Mouse (Mus musculus): ENCODE data around the gene Acoxl. TPM values are rescaled to one million over a fixed set of nuclear protein-coding genes. Genes with fewer than 3 reads are reported as not detected.
A peak's percentile ranks its signal among the peaks of the same experiment; 100 is the strongest.

Acoxl gene
- polyA plus RNA-seq, 1 experiment from 2014 or later = 0.11 TPM

GRCm38 (mm10) chr2:128078859-128079258, 240.2 kb downstream of the Acoxl start:
- Histone ChIP-seq H3K27me3 (ENCODE audit: control insufficient read depth, insufficient read depth, low read length) (0 out of 2 replicates have a peak, but pooled peaks cover 5% of the 10 kb centered on the region), H3K27ac (ENCODE audit: low read depth, low read length) (no peak overlapping the region), H3K9ac (ENCODE audit: low read depth, low read length) (no peak overlapping the region), H3K4me2 (no peak overlapping the region), H3K4me3 (ENCODE audit: low read depth, low read length) (no peak overlapping the region), H3K36me3 (ENCODE audit: control insufficient read depth, insufficient read depth, low read length) (no peaks in the 10 kb centered on the region), H3K9me3 (replicated peaks; ENCODE audit: control insufficient read depth, low read length) (no peaks in the 10 kb centered on the region), H3K4me1 (ENCODE audit: control insufficient read depth, insufficient read depth, low read length) (no peaks in the 10 kb centered on the region; the same call in 1 of the 2 replicates)
- no peak for ATAC-seq (replicated peaks; ENCODE audit: insufficient number of reproducible peaks, low FRiP score, low TSS enrichment)
- WGBS (ENCODE audit: insufficient replicate concordance) = 34% methylated on average over 5 of the region's 5 CpGs

DNA sequence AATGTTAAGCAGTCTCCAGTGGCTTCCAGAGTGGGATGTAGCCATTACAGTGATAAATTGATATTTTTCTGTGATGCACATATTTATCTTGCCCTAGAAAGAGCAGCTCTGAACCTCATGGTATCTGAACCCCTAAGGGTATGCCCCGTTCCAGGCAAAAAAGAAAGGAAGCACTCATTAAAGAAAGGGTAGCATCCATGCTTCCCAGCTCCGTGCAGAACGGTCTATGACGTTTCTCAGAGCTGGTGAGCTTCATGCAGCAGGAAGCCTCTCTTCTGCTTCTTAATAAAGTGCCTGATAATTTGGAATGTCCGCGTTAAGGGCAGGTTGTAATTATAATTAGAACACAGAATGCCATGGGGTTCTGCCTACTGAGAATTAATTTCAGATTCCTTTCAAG, 240.6 kb downstream of the Acoxl start:
- no peaks in the 10 kb centered on the region for H3K9me3 ChIP-seq (replicated peaks; ENCODE audit: control insufficient read depth, low read length)

GRCm38 (mm10) chr2:128083844-128084243, 245.2 kb downstream of the Acoxl start:
- no peak overlapping the region for H3K4me3 ChIP-seq (ENCODE audit: low read depth, low read length)
- H3K36me3 ChIP-seq (ENCODE audit: control insufficient read depth, insufficient read depth, low read length) = no peaks in the 10 kb centered on the region
- no peaks in the 10 kb centered on the region for H3K9me3 ChIP-seq (replicated peaks; ENCODE audit: control insufficient read depth, low read length)
- H3K27me3 ChIP-seq (ENCODE audit: control insufficient read depth, insufficient read depth, low read length) = no peaks in the 10 kb centered on the region
- ATAC-seq (replicated peaks; ENCODE audit: insufficient number of reproducible peaks, low FRiP score, low TSS enrichment) = no peak
- H3K27ac ChIP-seq (ENCODE audit: low read depth, low read length) = no peak overlapping the region
- no peak overlapping the region for H3K9ac ChIP-seq (ENCODE audit: low read depth, low read length)
- peaks cover 13% of the 10 kb centered on the region for H3K4me1 ChIP-seq (ENCODE audit: control insufficient read depth, insufficient read depth, low read length)
- no peak overlapping the region for H3K4me2 ChIP-seq
- WGBS (ENCODE audit: insufficient replicate concordance) = 9% methylated on average over 3 of the region's 3 CpGs

More for the DNA sequence above, 240.6 kb downstream of the Acoxl start:
- Histone ChIP-seq H3K4me3 (ENCODE audit: low read depth, low read length) (no peak overlapping the region), H3K36me3 (ENCODE audit: control insufficient read depth, insufficient read depth, low read length) (no peaks in the 10 kb centered on the region), H3K4me1 (ENCODE audit: control insufficient read depth, insufficient read depth, low read length) (no peaks in the 10 kb centered on the region; the same call in 1 of the 2 replicates), H3K4me2 (no peak overlapping the region), H3K27ac (ENCODE audit: low read depth, low read length) (no peak overlapping the region), H3K27me3 (ENCODE audit: control insufficient read depth, insufficient read depth, low read length) (0 out of 2 replicates have a peak, but pooled peaks cover 5% of the 10 kb centered on the region), H3K9ac (ENCODE audit: low read depth, low read length) (no peak overlapping the region)
- ATAC-seq (replicated peaks; ENCODE audit: insufficient number of reproducible peaks, low FRiP score, low TSS enrichment) = no peak
- 67% methylated on average over 6 of the region's 6 CpGs for WGBS (ENCODE audit: insufficient replicate concordance)

DNA sequence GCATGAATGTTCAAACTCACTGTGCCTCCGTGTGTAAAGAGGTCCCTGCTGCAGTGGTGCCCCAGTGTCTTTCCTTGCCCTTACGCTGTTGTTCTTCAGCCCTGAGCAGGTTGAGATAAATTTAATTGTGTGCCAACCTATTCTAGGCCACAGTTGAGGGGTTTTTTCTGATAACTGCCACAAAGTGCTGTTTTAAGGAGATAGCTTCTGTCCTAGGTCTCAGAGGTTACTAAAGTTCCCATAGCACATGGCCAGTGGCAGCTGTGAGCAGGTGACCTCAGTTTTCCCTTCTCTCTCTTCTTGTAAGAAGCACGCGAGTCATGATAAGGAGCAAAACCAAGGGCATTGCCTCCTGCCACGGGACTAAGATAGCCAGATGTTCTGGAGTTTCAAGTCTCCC, 245.9 kb downstream of the Acoxl start:
- H3K4me2 ChIP-seq = no peak overlapping the region
- 36% methylated on average over 5 of the region's 5 CpGs for WGBS (ENCODE audit: insufficient replicate concordance)
- no peak overlapping the region for H3K9ac ChIP-seq (ENCODE audit: low read depth, low read length)
- no peaks in the 10 kb centered on the region for H3K27me3 ChIP-seq (ENCODE audit: control insufficient read depth, insufficient read depth, low read length)
- no peak overlapping the region for H3K27ac ChIP-seq (ENCODE audit: low read depth, low read length)
- H3K36me3 ChIP-seq (ENCODE audit: control insufficient read depth, insufficient read depth, low read length) = no peaks in the 10 kb centered on the region
- H3K9me3 ChIP-seq (replicated peaks; ENCODE audit: control insufficient read depth, low read length) = no peaks in the 10 kb centered on the region
- peaks cover 13% of the 10 kb centered on the region for H3K4me1 ChIP-seq (ENCODE audit: control insufficient read depth, insufficient read depth, low read length)
- H3K4me3 ChIP-seq (ENCODE audit: low read depth, low read length) = no peak overlapping the region
- no peak for ATAC-seq (replicated peaks; ENCODE audit: insufficient number of reproducible peaks, low FRiP score, low TSS enrichment)

DNA sequence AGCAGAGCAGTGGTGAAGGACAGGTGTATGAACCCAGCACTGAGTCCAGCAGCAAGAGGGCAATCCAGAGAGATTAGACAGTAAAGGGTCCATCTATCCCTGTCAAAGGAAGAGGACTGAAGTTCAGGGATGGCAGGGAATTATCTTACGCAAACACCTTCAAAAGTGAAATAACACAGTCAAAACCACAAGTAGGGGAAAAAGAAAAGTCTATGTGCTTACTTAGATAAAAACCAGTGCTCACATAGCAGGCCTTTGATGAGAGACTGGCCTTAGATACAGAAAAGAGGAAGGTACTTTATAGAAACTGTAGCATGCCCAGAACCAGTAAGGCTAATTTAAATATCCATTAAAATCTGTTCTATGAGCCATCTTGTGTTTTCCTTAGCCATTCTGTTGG, 246.8 kb downstream of the Acoxl start:
- H3K9me3 ChIP-seq (replicated peaks; ENCODE audit: control insufficient read depth, low read length) = no peaks in the 10 kb centered on the region
- no peak overlapping the region for H3K4me2 ChIP-seq
- H3K4me1 ChIP-seq (ENCODE audit: control insufficient read depth, insufficient read depth, low read length) = peaks cover 13% of the 10 kb centered on the region
- H3K27me3 ChIP-seq (ENCODE audit: control insufficient read depth, insufficient read depth, low read length) = no peaks in the 10 kb centered on the region
- 93% methylated on average over 1 of the region's 1 CpGs for WGBS (ENCODE audit: insufficient replicate concordance)
- no peak for ATAC-seq (replicated peaks; ENCODE audit: insufficient number of reproducible peaks, low FRiP score, low TSS enrichment)
- H3K9ac ChIP-seq (ENCODE audit: low read depth, low read length) = no peak overlapping the region
- H3K36me3 ChIP-seq (ENCODE audit: control insufficient read depth, insufficient read depth, low read length) = no peaks in the 10 kb centered on the region
- no peak overlapping the region for H3K4me3 ChIP-seq (ENCODE audit: low read depth, low read length)
- H3K27ac ChIP-seq (ENCODE audit: low read depth, low read length) = no peak overlapping the region

GRCm38 (mm10) chr2:128086301-128086886, 247.7 kb downstream of the Acoxl start:
- no peaks in the 10 kb centered on the region for H3K36me3 ChIP-seq (ENCODE audit: control insufficient read depth, insufficient read depth, low read length)
- no peaks in the 10 kb centered on the region for H3K27me3 ChIP-seq (ENCODE audit: control insufficient read depth, insufficient read depth, low read length)
- H3K4me1 ChIP-seq (ENCODE audit: control insufficient read depth, insufficient read depth, low read length) = peaks cover 13% of the 10 kb centered on the region
- no peak overlapping the region for H3K4me3 ChIP-seq (ENCODE audit: low read depth, low read length)
- WGBS (ENCODE audit: insufficient replicate concordance) = 42% methylated on average over 14 of the region's 14 CpGs
- no peak for ATAC-seq (replicated peaks; ENCODE audit: insufficient number of reproducible peaks, low FRiP score, low TSS enrichment)
- peak overlapping the region; percentile 16; the same call in 1 of the 2 replicates for H3K4me2 ChIP-seq
- no peaks in the 10 kb centered on the region for H3K9me3 ChIP-seq (replicated peaks; ENCODE audit: control insufficient read depth, low read length)
- H3K9ac ChIP-seq (ENCODE audit: low read depth, low read length) = no peak overlapping the region
- no peak overlapping the region for H3K27ac ChIP-seq (ENCODE audit: low read depth, low read length)

DNA sequence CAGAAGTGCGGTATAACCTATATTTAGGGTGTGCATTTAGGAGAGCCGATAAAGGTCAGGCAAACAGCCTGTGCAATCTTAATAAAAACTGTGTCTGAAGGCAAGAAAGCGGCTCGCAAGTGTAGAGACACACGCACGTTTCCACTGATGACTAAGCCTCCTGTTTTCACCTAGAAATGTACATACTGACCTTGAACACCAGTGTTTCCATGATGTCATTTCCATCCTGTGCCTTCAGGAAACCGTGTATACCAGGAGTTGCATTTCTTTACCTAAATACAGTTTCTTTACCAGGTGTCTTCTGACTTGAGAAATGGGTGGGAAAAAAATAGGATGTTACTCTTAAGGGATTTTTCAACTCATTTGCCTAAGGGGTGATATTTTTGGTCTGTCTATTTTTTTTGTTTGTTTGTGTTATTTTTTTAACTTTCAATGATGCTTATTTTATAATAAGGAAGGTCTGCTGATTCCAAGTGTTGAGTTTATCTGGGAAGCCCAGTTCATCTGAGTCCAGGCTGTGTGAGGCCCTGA, 248.4 kb downstream of the Acoxl start:
- 32% methylated on average over 7 of the region's 7 CpGs for WGBS (ENCODE audit: insufficient replicate concordance)
- peak overlapping the region; percentile 36; the same call in 1 of the 2 replicates for H3K27ac ChIP-seq (ENCODE audit: low read depth, low read length)

GRCm38 (mm10) chr2:128087798-128088545, 249.3 kb downstream of the Acoxl start:
- 0 out of 2 replicates have a peak, but pooled peaks cover 2% of the 10 kb centered on the region for H3K27me3 ChIP-seq (ENCODE audit: control insufficient read depth, insufficient read depth, low read length)

More for the DNA sequence above, 248.4 kb downstream of the Acoxl start:
- H3K36me3 ChIP-seq (ENCODE audit: control insufficient read depth, insufficient read depth, low read length) = no peaks in the 10 kb centered on the region
- H3K4me3 ChIP-seq (ENCODE audit: low read depth, low read length) = no peak overlapping the region
- no peak overlapping the region for H3K9ac ChIP-seq (ENCODE audit: low read depth, low read length)
- H3K4me1 ChIP-seq (ENCODE audit: control insufficient read depth, insufficient read depth, low read length) = peaks cover 13% of the 10 kb centered on the region
- peak overlapping the region; percentile 16; the same call in 1 of the 2 replicates for H3K4me2 ChIP-seq
- ATAC-seq (replicated peaks; ENCODE audit: insufficient number of reproducible peaks, low FRiP score, low TSS enrichment) = no peak
- no peaks in the 10 kb centered on the region for H3K27me3 ChIP-seq (ENCODE audit: control insufficient read depth, insufficient read depth, low read length)
- no peaks in the 10 kb centered on the region for H3K9me3 ChIP-seq (replicated peaks; ENCODE audit: control insufficient read depth, low read length)

More at GRCm38 (mm10) chr2:128087798-128088545, 249.3 kb downstream of the Acoxl start:
- Histone ChIP-seq H3K4me1 (ENCODE audit: control insufficient read depth, insufficient read depth, low read length) (peaks cover 13% of the 10 kb centered on the region), H3K4me3 (ENCODE audit: low read depth, low read length) (no peak overlapping the region), H3K9ac (ENCODE audit: low read depth, low read length) (no peak overlapping the region), H3K27ac (ENCODE audit: low read depth, low read length) (no peak overlapping the region), H3K4me2 (no peak overlapping the region), H3K9me3 (replicated peaks; ENCODE audit: control insufficient read depth, low read length) (no peaks in the 10 kb centered on the region), H3K36me3 (ENCODE audit: control insufficient read depth, insufficient read depth, low read length) (no peaks in the 10 kb centered on the region)
- no peak for ATAC-seq (replicated peaks; ENCODE audit: insufficient number of reproducible peaks, low FRiP score, low TSS enrichment)
- 72% methylated on average over 8 of the region's 8 CpGs for WGBS (ENCODE audit: insufficient replicate concordance)

Measured in heart, embryonic 11.5 days (tissue).